Mouse (Mus musculus) liver, embryonic 14.5 days (tissue): ENCODE measurements around the gene Rab3gap1. TPM values are rescaled to one million over a fixed set of nuclear protein-coding genes. Genes with fewer than 3 reads are reported as not detected.
A peak's percentile ranks its signal among the peaks of the same experiment; 100 is the strongest.

Source experiments
- ATAC-seq: fragments of 200-750 bp; cut with Nextera tagmentation; 2 replicates; pipeline ENCODE4 v1.8.0; 2017; ENCODE audit warnings: moderate number of reproducible peaks, mild to moderate bottlenecking, moderate library complexity; ENCODE audit not compliant: insufficient read depth
- DNase-seq, 3 experiments: peaks; one replicate each; pipeline ENCODE4 v3.0.0-alpha.2; 2012 to 2013; ENCODE audit warnings: low read depth in 3 of 3, low spot score in 3 of 3
- H3K27ac ChIP-seq: fragments of 300-500 bp; sonication (generic); 2 replicates; pipeline ENCODE4 v1.5.1; 2014; ENCODE audit warnings: moderate library complexity, mild to moderate bottlenecking, control low read depth, inconsistent platforms
- H3K27me3 ChIP-seq: fragments of 300-500 bp; sonication (generic); 2 replicates; pipeline ENCODE4 v1.6.1; 2014; ENCODE audit warnings: mild to moderate bottlenecking, low read length, moderate library complexity; ENCODE audit not compliant: control insufficient read depth, insufficient read depth
- H3K36me3 ChIP-seq: fragments of 300-500 bp; sonication (generic); replicated peaks from 2 replicates; pipeline ENCODE4 v1.6.1; 2014; ENCODE audit warnings: low read depth; ENCODE audit not compliant: control insufficient read depth, insufficient read depth
- H3K4me1 ChIP-seq, 2 experiments: fragments of 200-500 bp in 1 of 2; fragments of 300-500 bp in 1 of 2; sonication (generic) in 1 of 2; replicated peaks; 2 replicates each; pipeline ENCODE4 v1.6.1; 2012 to 2014; ENCODE audit warnings: antibody characterized with exemption in 1 of 2, inconsistent platforms in 1 of 2, low read length in 1 of 2; ENCODE audit not compliant: control insufficient read depth in 2 of 2, insufficient read depth in 2 of 2
- H3K4me2 ChIP-seq: fragments of 300-500 bp; sonication (generic); 2 replicates; pipeline ENCODE4 v1.6.1; 2014; ENCODE audit warnings: low read depth, mild to moderate bottlenecking, control low read depth, moderate library complexity
- H3K4me3 ChIP-seq, 2 experiments: fragments of 200-500 bp in 1 of 2; fragments of 300-500 bp in 1 of 2; sonication (generic) in 1 of 2; 2 replicates each; pipeline ENCODE4 v1.5.1; 2012 to 2014; ENCODE audit warnings: low read depth in 2 of 2, low read length in 2 of 2, mild to moderate bottlenecking in 2 of 2, control low read depth in 1 of 2, inconsistent platforms in 1 of 2, moderate library complexity in 1 of 2; ENCODE audit not compliant: insufficient read depth in 1 of 2
- H3K9ac ChIP-seq: fragments of 300-500 bp; sonication (generic); replicated peaks from 2 replicates; pipeline ENCODE4 v1.6.1; 2014; ENCODE audit warnings: mild to moderate bottlenecking, control low read depth, moderate library complexity
- H3K9me3 ChIP-seq: fragments of 300-500 bp; sonication (generic); 2 replicates; pipeline ENCODE4 v1.6.1; 2016; ENCODE audit warnings: low read length, mixed read lengths; ENCODE audit not compliant: control insufficient read depth
- CTCF ChIP-seq: IDR thresholded peaks from 2 replicates; pipeline ENCODE4 v1.5.1; 2016; ENCODE audit warnings: antibody characterized with exemption, low read depth, control low read depth
- EP300 ChIP-seq: IDR thresholded peaks from 2 replicates; pipeline ENCODE4 v1.6.1; 2016; ENCODE audit warnings: antibody characterized with exemption, low read depth
- WGBS: fragments of 180-500 bp; shearing (Covaris S2); extraction: QIAGEN DNeasy Blood & Tissue Kit; methylation state at CpG from one replicate; pipeline ENCODE4 v1.1.7; 2014; ENCODE audit not compliant: insufficient replicate concordance; 5-methylcytosine and 5-hydroxymethylcytosine counted together
- polyA plus RNA-seq, 2 experiments: library from polyadenylated mRNA; depleted of rRNA in 1 of 2; stranded (reverse) in 1 of 2; unstranded in 1 of 2; fragments of >200 nt; fragmentation: Nextera tagmentation in 1 of 2; extraction: Ambion mirVana in 1 of 2; gene quantifications; 2 replicates each; pipeline versions ENCODE4 v1.2.1 to v1.2.3; 2012 to 2014

Rab3gap1 gene
- polyA plus RNA-seq, 2 experiments = 5.1 to 8.2 TPM

DNA sequence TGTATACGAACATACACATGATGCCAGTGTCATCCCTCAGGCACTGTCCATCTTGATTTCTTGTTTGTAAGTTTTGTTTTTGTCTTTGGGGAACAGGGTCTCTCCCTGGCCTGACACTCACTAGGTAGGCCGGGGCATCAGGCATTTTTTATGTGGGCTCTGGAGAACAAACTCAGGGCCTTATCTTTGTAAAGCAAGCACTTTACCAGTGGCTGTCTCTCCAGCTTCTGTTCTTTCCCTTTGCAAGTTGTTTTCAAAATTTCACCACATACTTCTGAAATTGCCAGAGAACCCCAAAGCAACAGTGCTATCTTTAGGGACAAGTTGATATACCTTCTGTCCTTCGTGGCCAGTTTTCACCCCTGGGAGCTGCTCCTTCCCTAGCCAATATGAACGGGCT is 34.4 kb upstream of the Rab3gap1 start:
- H3K9me3 ChIP-seq = no peaks in the 10 kb centered on the region
- no peak overlapping the region for H3K9ac ChIP-seq
- ATAC-seq (peak; percentile 50; the same call in 1 of the 2 replicates), DNase-seq (no peak)
- H3K36me3 ChIP-seq = no peaks in the 10 kb centered on the region
- H3K4me1 ChIP-seq = peaks cover 0 to 4% of the 10 kb centered on the region in 2 experiments; a peak in 1 of 4 replicates
- no peak overlapping the region for H3K27ac ChIP-seq
- TF ChIP-seq CTCF (no peak), EP300 (no peak)
- WGBS = 32% methylated on average over 4 of the region's 4 CpGs
- H3K27me3 ChIP-seq = no peaks in the 10 kb centered on the region
- no peak overlapping the region for H3K4me2 ChIP-seq
- no peak overlapping the region for H3K4me3 ChIP-seq

DNA sequence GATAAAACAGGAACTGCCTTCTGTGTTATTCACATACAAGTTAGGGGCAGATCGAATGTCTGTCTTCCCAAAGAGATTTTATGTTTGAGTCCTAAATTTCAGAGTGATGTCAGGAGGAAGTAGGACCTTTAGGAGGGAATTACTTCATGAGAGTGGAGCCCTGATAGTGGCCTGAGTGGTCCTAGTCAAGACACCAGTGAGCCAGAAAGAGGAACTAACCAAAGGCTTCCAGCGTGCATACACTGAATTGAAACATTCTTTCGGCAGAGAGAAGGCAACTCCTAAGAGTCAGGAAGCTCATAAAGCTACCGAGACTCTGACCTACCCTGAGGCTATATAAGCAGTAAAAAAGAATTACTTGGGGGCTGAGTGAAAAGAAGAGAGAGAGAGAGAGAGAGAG is 32.0 kb upstream of the Rab3gap1 start:
- DNase-seq (no peak), ATAC-seq (no peak)
- no peaks in the 10 kb centered on the region for H3K36me3 ChIP-seq
- H3K27ac ChIP-seq = no peak overlapping the region
- no peaks in the 10 kb centered on the region for H3K27me3 ChIP-seq
- H3K4me3 ChIP-seq = no peak overlapping the region
- no peak overlapping the region for H3K9ac ChIP-seq
- H3K4me1 ChIP-seq = peaks cover 0 to 4% of the 10 kb centered on the region in 2 experiments; a peak in 1 of 4 replicates
- 9% methylated on average over 4 of the region's 4 CpGs for WGBS
- TF ChIP-seq CTCF = no peak
- TF ChIP-seq EP300 = no peak
- H3K4me2 ChIP-seq = no peak overlapping the region
- no peaks in the 10 kb centered on the region for H3K9me3 ChIP-seq

DNA sequence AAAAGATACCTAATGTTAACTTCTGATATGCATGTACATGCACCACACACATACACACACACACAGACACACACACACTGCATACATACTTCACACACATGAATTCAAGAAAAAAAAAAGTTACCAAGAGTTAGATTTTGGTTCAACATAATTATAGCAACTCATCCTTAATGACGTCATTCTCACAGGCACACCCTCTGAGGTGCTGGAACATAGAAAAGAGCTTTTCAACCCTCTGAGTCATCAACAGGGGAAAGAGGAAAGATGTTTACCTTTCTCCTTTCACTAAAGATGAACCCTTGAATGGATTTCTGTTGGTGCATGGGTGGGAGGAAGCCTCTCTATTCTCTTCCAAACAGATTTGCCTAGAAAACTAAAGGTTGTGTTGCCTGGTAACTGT is 30.0 kb upstream of the Rab3gap1 start:
- Histone ChIP-seq H3K4me1 (peaks cover 0 to 3% of the 10 kb centered on the region in 2 experiments; a peak in 1 of 4 replicates), H3K9ac (no peak overlapping the region), H3K4me2 (no peak overlapping the region), H3K4me3 (no peak overlapping the region), H3K36me3 (no peaks in the 10 kb centered on the region), H3K9me3 (no peaks in the 10 kb centered on the region), H3K27ac (no peak overlapping the region), H3K27me3 (no peaks in the 10 kb centered on the region)
- TF ChIP-seq EP300 (no peak), CTCF (no peak)
- DNase-seq (no peak), ATAC-seq (no peak)
- WGBS = 57% methylated on average over 1 of the region's 1 CpGs

DNA sequence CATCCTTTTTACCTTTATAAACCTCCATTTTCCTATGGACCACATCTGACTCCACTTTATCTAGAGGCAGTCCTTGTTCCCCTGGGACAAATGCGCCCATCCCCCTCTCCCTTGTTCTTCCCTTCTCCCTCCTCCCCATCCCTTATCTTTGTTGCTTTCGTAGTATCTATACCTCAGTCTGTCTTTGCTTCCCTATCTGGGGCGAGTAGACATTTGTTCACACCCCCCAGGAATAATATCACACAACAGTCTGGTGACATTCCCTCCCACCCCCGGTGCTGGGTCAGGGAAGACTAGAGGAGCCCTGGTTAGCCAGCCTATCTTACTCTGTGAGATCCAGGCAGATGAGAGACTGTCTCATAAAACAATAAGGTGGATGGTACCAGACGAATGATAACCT is 23.1 kb upstream of the Rab3gap1 start:
- DNase-seq (no peak), ATAC-seq (peak; percentile 62)
- Histone ChIP-seq H3K36me3 (no peaks in the 10 kb centered on the region), H3K27ac (no peak overlapping the region), H3K4me3 (no peak overlapping the region), H3K27me3 (no peaks in the 10 kb centered on the region), H3K9ac (no peak overlapping the region), H3K4me1 (peaks cover 0 to 4% of the 10 kb centered on the region in 2 experiments; a peak in 1 of 4 replicates), H3K9me3 (no peaks in the 10 kb centered on the region), H3K4me2 (no peak overlapping the region)
- WGBS = 30% methylated on average over 5 of the region's 5 CpGs
- peak; percentile 35; the same call in 1 of the 2 replicates for TF ChIP-seq EP300
- no peak for TF ChIP-seq CTCF

DNA sequence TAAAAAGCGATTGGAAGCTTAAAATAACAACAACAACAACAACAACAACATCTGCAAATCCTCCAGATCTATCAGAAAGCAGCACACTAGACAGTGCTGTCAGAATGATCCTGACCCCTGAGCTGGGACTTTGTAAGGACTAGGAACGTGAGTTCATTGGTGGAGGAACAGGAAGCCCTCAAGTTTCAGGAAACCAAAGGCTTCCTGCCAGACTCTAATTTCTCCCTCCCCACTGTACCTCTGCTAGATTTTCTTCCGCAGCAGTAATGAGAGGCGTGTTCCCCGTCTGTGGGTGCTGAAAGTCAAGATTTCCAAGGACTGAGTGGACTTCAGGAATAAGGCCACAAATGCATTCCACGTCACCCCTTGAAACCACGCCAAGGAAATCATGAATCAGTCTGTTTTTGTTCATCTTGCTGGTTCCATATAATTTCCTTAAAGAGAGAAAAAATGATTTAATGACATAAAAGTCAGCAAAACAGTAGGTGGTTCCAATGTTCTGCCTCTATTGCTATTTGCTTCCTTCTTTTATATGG is 18.4 kb upstream of the Rab3gap1 start:
- no peaks in the 10 kb centered on the region for H3K9me3 ChIP-seq
- DNase-seq (no peak), ATAC-seq (no peak)
- H3K4me2 ChIP-seq = no peak overlapping the region
- H3K9ac ChIP-seq = no peak overlapping the region
- no peak for TF ChIP-seq EP300
- no peak for TF ChIP-seq CTCF
- H3K27me3 ChIP-seq = no peaks in the 10 kb centered on the region
- H3K4me3 ChIP-seq = no peak overlapping the region
- no peak overlapping the region for H3K27ac ChIP-seq
- 27% methylated on average over 7 of the region's 7 CpGs for WGBS
- no peaks in the 10 kb centered on the region for H3K36me3 ChIP-seq
- peaks cover 0 to 4% of the 10 kb centered on the region in 2 experiments; a peak in 1 of 4 replicates for H3K4me1 ChIP-seq
